Mouse (Mus musculus) lung, postnatal 25 days (tissue): ENCODE data around the gene Hcst.

Source experiments
- DNase-seq: peaks from one replicate; pipeline ENCODE4 v3.0.0; 2022; ENCODE audit warnings: low spot score

Gene Hcst

GRCm38 (mm10) chr7:30431793-30432192 is 12.1 kb upstream of the Hcst start:
- peak; percentile 55 for DNase-seq

GRCm38 (mm10) chr7:30430191-30430590 is 10.5 kb upstream of the Hcst start:
- no peak for DNase-seq

GRCm38 (mm10) chr7:30429327-30429726 is 9.7 kb upstream of the Hcst start:
- no peak for DNase-seq

GRCm38 (mm10) chr7:30423071-30423641 is 3.5 kb upstream of the Hcst start:
- DNase-seq, result peak; percentile 47

GRCm38 (mm10) chr7:30422560-30422959 is 2.9 kb upstream of the Hcst start:
- no peak for DNase-seq

GRCm38 (mm10) chr7:30421890-30422435 is 2.3 kb upstream of the Hcst start:
- peak; percentile 91 for DNase-seq

GRCm38 (mm10) chr7:30421175-30421889 is 1.7 kb upstream of the Hcst start, which contains the start of gene Nfkbid:
Gene Nfkbid, plus strand, starts transcription at chr7:30421732.
- DNase-seq, result peak; percentile 80

- no peak for DNase-seq
These were observed 1.0 kb upstream of the Hcst start for GRCm38 (mm10) chr7:30420673-30421072.

- no peak for DNase-seq
These were observed 1.8 kb downstream of the Hcst start for GRCm38 (mm10) chr7:30417856-30418255.

- DNase-seq, result peak; percentile 43
These were observed 6.1 kb downstream of the Hcst start, which contains the start of gene Tyrobp for GRCm38 (mm10) chr7:30413596-30413995. Gene Tyrobp, plus strand, starts transcription at chr7:30413760.

- peak; percentile 17 for DNase-seq
These were observed 6.9 kb downstream of the Hcst start for GRCm38 (mm10) chr7:30412735-30413147.

- no peak for DNase-seq
These were observed 8.6 kb downstream of the Hcst start for GRCm38 (mm10) chr7:30411023-30411422.

GRCm38 (mm10) chr7:30409789-30410188 is 9.9 kb downstream of the Hcst start:
- DNase-seq, result no peak

- DNase-seq, result no peak
These were observed 11.0 kb downstream of the Hcst start for GRCm38 (mm10) chr7:30408639-30409038.

- DNase-seq, result no peak
These were observed 17.3 kb downstream of the Hcst start for GRCm38 (mm10) chr7:30402343-30402742.

GRCm38 (mm10) chr7:30399671-30400070 is 20.0 kb downstream of the Hcst start:
- no peak for DNase-seq

GRCm38 (mm10) chr7:30394871-30395270 is 24.8 kb downstream of the Hcst start:
- DNase-seq, result peak; percentile 18

GRCm38 (mm10) chr7:30394379-30394778 is 25.3 kb downstream of the Hcst start:
- peak; percentile 80 for DNase-seq

- no peak for DNase-seq
These were observed 26.0 kb downstream of the Hcst start for GRCm38 (mm10) chr7:30393631-30394030.

GRCm38 (mm10) chr7:30392746-30393520 is 26.7 kb downstream of the Hcst start:
- no peak for DNase-seq

GRCm38 (mm10) chr7:30384106-30384505 is 35.5 kb downstream of the Hcst start:
- DNase-seq, result no peak

- no peak for DNase-seq
These were observed 39.6 kb downstream of the Hcst start for GRCm38 (mm10) chr7:30380061-30380460.
